Comparison of ENCODE assay signal across 9 mouse cellular contexts in genomic region chr16:37347092-37347491, GRCm38 (mm10). TPM values are rescaled to one million over a fixed set of nuclear protein-coding genes. Genes with fewer than 3 reads are reported as not detected.
DNase-seq lines count a peak whose midpoint lies in the region; ATAC-seq and TF ChIP-seq lines count a peak whose summit lies in the region.
"Had no signal": no experiment of that assay in that cellular context is flagged by ENCODE, and none has a peak within 500 bp of the region (broad histone marks: within the 10 kb centered on the region; RNA-seq: fewer than 3 reads in every experiment).

No protein-coding gene starts in this region.

- H3K4me3 ChIP-seq in left cerebral cortex, adult 2 months = no peak overlapping the region
- no peak overlapping the region for H3K4me3 ChIP-seq in cortical plate, adult 2 months (ENCODE audit: insufficient read depth, low read length)

- no peak overlapping the region for H3K27ac ChIP-seq in left cerebral cortex, adult 2 months
- no peak overlapping the region for H3K27ac ChIP-seq in cortical plate, adult 2 months (ENCODE audit: insufficient read depth, low read length)

- no peaks in the 10 kb centered on the region; the same call in 1 of the 2 replicates for H3K4me1 ChIP-seq in cortical plate, adult 2 months (ENCODE audit: control insufficient read depth, insufficient read depth, low read length)

- TF ChIP-seq POLR2A in cortical plate, adult 2 months (IDR thresholded peaks at IDR 0.05; ENCODE audit: extremely low read depth, insufficient read depth, low read length) = no peak

- peak; percentile 48 to 54 for DNase-seq in adrenal gland, adult (ENCODE audit: inconsistent age in 2 of 2, low spot score in 1 of 2)
- no peak for DNase-seq in adrenal gland, adult 8-10 months
- DNase-seq in left cerebral cortex, adult 2 months (ENCODE audit: extremely low spot score in 1 of 2, low spot score in 2 of 2) = no peak
- no peak for DNase-seq in left cerebral cortex, postnatal 36 days (ENCODE audit: low spot score in 2 of 2)
- peak; percentile 52 to 62 for DNase-seq in kidney, postnatal 4 days
- no peak for DNase-seq in cerebellum, adult 11-12 months

- intact Hi-C loops in left cerebral cortex, adult 2 months (cut with DNase I) = no loop called here
- intact Hi-C loops in left cerebral cortex, postnatal 36 days (cut with DNase I) = no loop called here

- no peak for ATAC-seq in megakaryocyte, adult 5-6 weeks (ENCODE audit: poor library complexity, severe bottlenecking)

- peak; percentile 44 for TF ChIP-seq CTCF in left cerebral cortex, adult 2 months (IDR thresholded peaks at IDR 0.05)
- peak; percentile 40 for TF ChIP-seq CTCF in cortical plate, adult 2 months (IDR thresholded peaks at IDR 0.05; ENCODE audit: extremely low read depth, insufficient read depth, low read length)

RNA-seq across cellular contexts. Expression of gene Stxbp5l, which starts 37.7 kb away (rescaled TPM):
- total RNA-seq in adrenal gland, adult 8-10 months (2022) = 10 to 100 TPM in 1 of 4 experiments, 1 to 10 TPM in 3; 2.2 to 12.5 (median 5.3) TPM
- 100 to 1,000 TPM; 120 to 136 TPM for total RNA-seq in left cerebral cortex, adult 2 months (2021)
- 100 to 1,000 TPM; 108 to 122 TPM for total RNA-seq in left cerebral cortex, postnatal 36 days (2021)
- 15.5 and 16.8 TPM in 2 replicates for polyA plus RNA-seq in cortical plate, adult 2 months (2012; rRNA removed)
- total RNA-seq in megakaryocyte, adult 5-6 weeks (2015) = not detected in 2 replicates
- not detected in 2 replicates for total RNA-seq in megakaryocyte, adult 5-6 weeks (2017)
- total RNA-seq: neutrophil, adult 5-6 weeks had no signal

Comparison
In these comparisons a context has a peak if more than half of its experiments do, and no peak if none do; other contexts are left out.
1. DNase-seq: peak in adrenal gland, adult (2 of 2) and kidney, postnatal 4 days (2 of 2); none in adrenal gland, adult 8-10 months (single experiment), left cerebral cortex, adult 2 months (0 of 2), left cerebral cortex, postnatal 36 days (0 of 2) and cerebellum, adult 11-12 months (single experiment).
2. RNA of gene Stxbp5l, which starts 37.7 kb away (total RNA-seq): 120 to 136 TPM in left cerebral cortex, adult 2 months and 108 to 122 TPM in left cerebral cortex, postnatal 36 days; 2.2 to 12.5 TPM in adrenal gland, adult 8-10 months and not detected in megakaryocyte, adult 5-6 weeks; every median in the first group is over 4 times any median in the second.